Mouse (Mus musculus) midbrain, embryonic 16.5 days (tissue): ENCODE data around the gene Myh9. TPM values are rescaled to one million over a fixed set of nuclear protein-coding genes. Genes with fewer than 3 reads are reported as not detected.

Experiments used
- ATAC-seq: fragments of 200-750 bp; cut with Nextera tagmentation; 2 replicates; pipeline ENCODE4 v1.8.0; 2017; ENCODE audit warnings: moderate TSS enrichment
- H3K27ac ChIP-seq: fragments of 300-500 bp; sonication (generic); 2 replicates; pipeline ENCODE4 v1.5.1; 2014; ENCODE audit warnings: mild to moderate bottlenecking, low read length, mixed read lengths
- H3K27me3 ChIP-seq: fragments of 300-500 bp; sonication (generic); 2 replicates; pipeline ENCODE4 v1.6.1; 2014; ENCODE audit warnings: low read depth, low read length, mixed read lengths; ENCODE audit not compliant: control insufficient read depth, insufficient read depth
- H3K36me3 ChIP-seq: fragments of 300-500 bp; sonication (generic); 2 replicates; pipeline ENCODE4 v1.6.1; 2014; ENCODE audit warnings: mild to moderate bottlenecking, low read length, moderate library complexity, mixed read lengths; ENCODE audit not compliant: control insufficient read depth, insufficient read depth
- H3K4me1 ChIP-seq: fragments of 300-500 bp; sonication (generic); 2 replicates; pipeline ENCODE4 v1.6.1; 2014; ENCODE audit warnings: mild to moderate bottlenecking, low read length, mixed read lengths; ENCODE audit not compliant: control insufficient read depth, insufficient read depth
- H3K4me2 ChIP-seq: fragments of 300-500 bp; sonication (generic); 2 replicates; pipeline ENCODE4 v1.6.1; 2014; ENCODE audit warnings: mild to moderate bottlenecking, low read length, mixed read lengths
- H3K4me3 ChIP-seq: fragments of 300-500 bp; sonication (generic); 2 replicates; pipeline ENCODE4 v1.5.1; 2014; ENCODE audit warnings: low read depth, mild to moderate bottlenecking, low read length, moderate library complexity, mixed read lengths
- H3K9ac ChIP-seq: fragments of 300-500 bp; sonication (generic); 2 replicates; pipeline ENCODE4 v1.6.1; 2014; ENCODE audit warnings: low read depth, low read length, mixed read lengths
- H3K9me3 ChIP-seq: fragments of 300-500 bp; sonication (generic); replicated peaks from 2 replicates; pipeline ENCODE4 v1.6.1; 2014; ENCODE audit warnings: mild to moderate bottlenecking, low read length, mixed read lengths; ENCODE audit not compliant: control insufficient read depth, poor library complexity, severe bottlenecking
- WGBS: fragments of 180-500 bp; shearing (Covaris S2); extraction: QIAGEN DNeasy Blood & Tissue Kit; methylation state at CpG from one replicate; pipeline ENCODE4 v1.1.7; 2014; 5-methylcytosine and 5-hydroxymethylcytosine counted together
- polyA plus RNA-seq: library from polyadenylated mRNA; unstranded; fragments of >200 nt; fragmentation: Nextera tagmentation; extraction: Ambion mirVana; gene quantifications from 2 replicates; pipeline ENCODE4 v1.2.1, GENCODE M21; 2015

Myh9 gene
- polyA plus RNA-seq, 1 experiment from 2014 or later, result 9.5 TPM

DNA sequence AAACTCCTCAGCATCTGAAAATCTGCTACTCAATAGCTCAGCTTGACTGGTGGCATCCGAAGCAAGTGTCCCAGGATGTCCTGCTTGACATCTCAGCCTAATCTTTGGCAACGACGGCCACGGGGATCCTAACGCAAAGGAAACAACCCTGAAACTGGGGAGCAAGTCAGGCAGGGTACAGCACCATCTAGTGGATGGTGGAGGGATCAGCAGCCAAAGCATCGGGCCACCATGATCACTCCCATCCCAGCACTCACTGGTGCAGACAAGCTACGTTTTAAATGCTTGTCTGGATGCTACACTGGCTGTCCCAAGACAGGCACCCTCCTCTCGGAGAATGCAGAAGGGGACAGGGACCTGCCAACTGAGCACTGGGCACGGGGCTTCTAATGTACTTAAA is 85.1 kb downstream of the Myh9 start, which contains the start of gene Apol8:
Gene Apol8, minus strand, starts transcription at position 156 of the 400 bp plus-strand sequence.
- Histone ChIP-seq H3K36me3 (peaks cover 3% of the 10 kb centered on the region; the same call in 1 of the 2 replicates), H3K9me3 (no peaks in the 10 kb centered on the region), H3K4me1 (peaks cover 3% of the 10 kb centered on the region; the same call in 1 of the 2 replicates), H3K4me3 (no peak within 1 kb of the TSS), H3K27me3 (no peaks in the 10 kb centered on the region), H3K4me2 (no peak within 1 kb of the TSS), H3K9ac (no peak within 1 kb of the TSS), H3K27ac (no peak within 1 kb of the TSS)
- WGBS, result 8% methylated on average over 9 of the region's 9 CpGs
- ATAC-seq, result no peak

GRCm38 (mm10) chr15:77756081-77756480 is 85.9 kb downstream of the Myh9 start:
- Histone ChIP-seq H3K27me3 (no peaks in the 10 kb centered on the region), H3K4me1 (peaks cover 3% of the 10 kb centered on the region; the same call in 1 of the 2 replicates), H3K4me3 (no peak overlapping the region), H3K27ac (no peak overlapping the region), H3K36me3 (no peaks in the 10 kb centered on the region; the same call in 1 of the 2 replicates), H3K4me2 (no peak overlapping the region), H3K9ac (no peak overlapping the region), H3K9me3 (no peaks in the 10 kb centered on the region)
- WGBS, result 63% methylated on average over 2 of the region's 2 CpGs
- ATAC-seq, result no peak

DNA sequence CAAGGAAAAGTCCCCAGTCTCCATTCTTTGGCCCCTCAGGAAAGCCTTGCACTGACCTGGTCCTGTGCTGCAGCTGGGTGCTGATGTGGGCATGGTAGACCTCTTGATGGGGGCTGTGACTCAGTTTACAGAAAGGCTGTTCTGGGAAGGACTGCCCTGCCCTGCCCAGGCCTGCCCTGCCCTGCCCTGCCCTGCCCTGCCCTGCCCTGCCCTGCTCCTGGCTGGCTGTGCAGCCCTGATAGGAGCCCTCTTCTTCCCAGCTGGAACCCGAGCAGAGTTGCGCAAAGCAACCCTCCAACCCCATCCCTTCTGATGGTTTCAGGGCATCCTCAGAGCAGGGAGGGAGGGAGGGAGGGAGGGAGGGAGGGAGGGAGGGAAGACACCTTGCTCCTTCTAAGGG is 86.8 kb downstream of the Myh9 start:
- no peak overlapping the region for H3K27ac ChIP-seq
- H3K4me2 ChIP-seq, result no peak overlapping the region
- H3K36me3 ChIP-seq, result no peaks in the 10 kb centered on the region
- peaks cover 3% of the 10 kb centered on the region; the same call in 1 of the 2 replicates for H3K4me1 ChIP-seq
- no peaks in the 10 kb centered on the region for H3K9me3 ChIP-seq
- H3K27me3 ChIP-seq, result no peaks in the 10 kb centered on the region
- WGBS, result 55% methylated on average over 2 of the region's 2 CpGs
- no peak overlapping the region for H3K9ac ChIP-seq
- ATAC-seq, result no peak
- H3K4me3 ChIP-seq, result no peak overlapping the region

GRCm38 (mm10) chr15:77752443-77752842 is 89.5 kb downstream of the Myh9 start:
- Histone ChIP-seq H3K27ac (no peak overlapping the region), H3K36me3 (no peaks in the 10 kb centered on the region), H3K9ac (no peak overlapping the region), H3K4me3 (no peak overlapping the region), H3K9me3 (no peaks in the 10 kb centered on the region), H3K4me2 (no peak overlapping the region), H3K27me3 (no peaks in the 10 kb centered on the region), H3K4me1 (peaks cover 3% of the 10 kb centered on the region; the same call in 1 of the 2 replicates)
- ATAC-seq, result no peak
- WGBS, result 56% methylated on average over 11 of the region's 11 CpGs

DNA sequence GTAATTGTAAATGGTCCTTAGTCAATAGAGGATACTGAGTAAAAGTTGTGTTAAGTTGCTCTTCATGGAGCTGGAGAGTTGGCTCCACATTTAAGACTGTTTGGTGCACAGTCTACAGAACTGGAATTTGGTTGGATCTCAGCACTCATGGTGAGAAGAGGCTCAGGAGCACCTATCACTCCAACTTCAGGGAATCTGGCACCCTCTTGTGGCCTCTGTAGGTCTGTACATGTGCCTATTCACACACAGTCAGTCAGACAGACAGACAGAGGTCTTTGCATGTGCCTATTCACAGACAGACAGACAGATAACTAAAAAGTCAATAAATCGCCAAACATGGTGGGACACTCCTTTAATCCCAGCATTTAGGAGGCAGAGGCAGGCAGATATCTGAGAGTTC is 91.5 kb downstream of the Myh9 start:
- Histone ChIP-seq H3K36me3 (no peaks in the 10 kb centered on the region), H3K27ac (no peak overlapping the region), H3K4me1 (peaks cover 3% of the 10 kb centered on the region; the same call in 1 of the 2 replicates), H3K27me3 (no peaks in the 10 kb centered on the region), H3K9ac (no peak overlapping the region), H3K4me2 (no peak overlapping the region), H3K4me3 (no peak overlapping the region), H3K9me3 (no peaks in the 10 kb centered on the region)
- WGBS, result 30% methylated on average over 1 of the region's 1 CpGs
- ATAC-seq, result no peak

DNA sequence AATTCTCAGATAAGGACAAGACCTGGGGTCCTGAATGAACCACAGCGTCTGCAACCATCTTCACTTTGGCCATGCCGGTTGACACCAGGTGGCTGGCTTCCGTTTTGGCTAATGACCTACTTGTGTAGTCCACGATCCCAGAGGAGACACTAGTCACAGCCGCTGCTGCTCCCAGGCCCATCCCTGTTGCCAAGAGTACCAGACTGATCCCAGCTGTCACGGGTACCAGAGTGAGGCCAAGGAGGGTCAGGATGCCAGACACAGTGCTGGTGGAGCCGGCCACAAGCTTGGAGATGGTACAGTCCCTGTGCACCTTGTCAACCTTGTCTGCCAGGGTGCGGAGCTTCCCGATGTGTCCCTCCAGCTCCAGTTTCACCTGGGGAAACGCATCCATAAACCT is 92.3 kb downstream of the Myh9 start:
- H3K4me3 ChIP-seq, result no peak overlapping the region

DNA sequence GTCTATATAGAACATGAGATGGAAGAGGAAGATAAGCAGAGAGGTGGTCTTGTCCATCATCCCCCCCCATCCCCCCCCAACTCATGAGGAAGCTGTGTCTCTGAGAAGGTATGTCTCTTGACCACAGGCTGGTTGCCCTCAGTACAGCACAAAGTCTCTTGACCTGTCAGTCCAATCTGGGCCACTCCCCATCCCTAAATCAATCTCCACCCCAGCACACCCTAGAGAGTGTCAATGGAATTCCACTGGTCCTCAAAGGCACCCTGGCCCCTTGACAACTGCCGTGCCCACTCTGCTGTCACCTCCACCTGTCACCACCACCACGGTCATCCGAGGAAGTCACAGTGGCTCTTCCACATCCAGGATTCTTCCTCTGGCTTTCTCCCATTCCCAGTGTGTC is 93.6 kb downstream of the Myh9 start:
- H3K9ac ChIP-seq, result no peak overlapping the region
- H3K27ac ChIP-seq, result no peak overlapping the region
- no peak overlapping the region for H3K4me2 ChIP-seq
- no peak for ATAC-seq
- H3K4me3 ChIP-seq, result no peak overlapping the region
- H3K9me3 ChIP-seq, result no peaks in the 10 kb centered on the region
- 93% methylated on average over 3 of the region's 3 CpGs for WGBS
- H3K36me3 ChIP-seq, result no peaks in the 10 kb centered on the region
- peaks cover 3% of the 10 kb centered on the region; the same call in 1 of the 2 replicates for H3K4me1 ChIP-seq
- no peaks in the 10 kb centered on the region for H3K27me3 ChIP-seq

More for the DNA sequence above, 92.3 kb downstream of the Myh9 start:
- no peaks in the 10 kb centered on the region for H3K27me3 ChIP-seq
- H3K9ac ChIP-seq, result no peak overlapping the region
- no peak for ATAC-seq
- no peaks in the 10 kb centered on the region for H3K9me3 ChIP-seq
- WGBS, result 90% methylated on average over 10 of the region's 10 CpGs
- H3K4me1 ChIP-seq, result peaks cover 3% of the 10 kb centered on the region; the same call in 1 of the 2 replicates
- no peak overlapping the region for H3K4me2 ChIP-seq
- no peaks in the 10 kb centered on the region for H3K36me3 ChIP-seq
- no peak overlapping the region for H3K27ac ChIP-seq

DNA sequence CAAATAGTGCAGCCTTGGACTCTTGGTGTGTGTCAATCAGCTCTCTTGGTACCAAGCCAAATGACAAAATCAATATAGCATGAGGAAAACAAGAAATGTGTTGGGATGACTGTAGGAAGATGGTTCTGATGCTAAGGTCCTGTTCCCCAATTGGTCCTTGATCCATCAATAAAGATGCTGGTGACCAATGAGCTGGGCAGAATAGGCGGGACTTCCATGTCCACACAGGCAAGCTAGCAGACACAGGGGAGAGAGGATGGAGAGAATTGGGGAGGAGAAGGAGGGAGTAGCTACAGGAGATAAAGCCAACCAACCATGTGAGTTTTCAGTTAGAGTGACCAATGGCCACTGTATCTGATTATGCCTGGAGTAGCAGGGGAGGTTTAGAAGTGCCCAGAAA is 95.6 kb downstream of the Myh9 start:
- H3K27me3 ChIP-seq, result no peaks in the 10 kb centered on the region
- no peak for ATAC-seq
- H3K36me3 ChIP-seq, result no peaks in the 10 kb centered on the region
- no peak overlapping the region for H3K27ac ChIP-seq
- no peak overlapping the region for H3K4me2 ChIP-seq
- H3K9me3 ChIP-seq, result no peaks in the 10 kb centered on the region
- WGBS, result 100% methylated on average over 1 of the region's 1 CpGs
- H3K9ac ChIP-seq, result no peak overlapping the region
- no peaks in the 10 kb centered on the region for H3K4me1 ChIP-seq
- no peak overlapping the region for H3K4me3 ChIP-seq

GRCm38 (mm10) chr15:77745081-77745480 is 96.9 kb downstream of the Myh9 start:
- H3K9me3 ChIP-seq, result no peaks in the 10 kb centered on the region

More at GRCm38 (mm10) chr15:77745081-77745480, 96.9 kb downstream of the Myh9 start:
- H3K4me3 ChIP-seq, result no peak overlapping the region
- H3K4me2 ChIP-seq, result no peak overlapping the region
- no peak overlapping the region for H3K9ac ChIP-seq
- no peaks in the 10 kb centered on the region for H3K4me1 ChIP-seq
- no peaks in the 10 kb centered on the region for H3K27me3 ChIP-seq
- ATAC-seq, result no peak
- H3K27ac ChIP-seq, result no peak overlapping the region
- no peaks in the 10 kb centered on the region for H3K36me3 ChIP-seq
